Mouse (Mus musculus) limb, embryonic 11.5 days (tissue): ENCODE data around the gene Paqr4. TPM values are rescaled to one million over a fixed set of nuclear protein-coding genes. Genes with fewer than 3 reads are reported as not detected.

ENCODE experiments used
- polyA plus RNA-seq: library from polyadenylated mRNA; unstranded; fragments of >200 nt; fragmentation: Nextera tagmentation; extraction: Ambion mirVana; gene quantifications from 2 replicates; pipeline ENCODE4 v1.2.1, GENCODE M21; 2014

The Paqr4 gene
- polyA plus RNA-seq, 1 experiment from 2014 or later: 7.7 TPM

Other genes with a start within 250 kb of the Paqr4 start
- 24.4 and 25.6 TPM in 2 replicates for gene Zfp213, start 176.6 kb downstream of the Paqr4 start, polyA plus RNA-seq
- gene Zfp13, start 141.4 kb downstream of the Paqr4 start, polyA plus RNA-seq: 20.5 and 22.7 TPM in 2 replicates
- gene Zscan10, start 140.0 kb downstream of the Paqr4 start, polyA plus RNA-seq: 0.24 and 0.80 TPM in 2 replicates
- 0.45 and 0.63 TPM in 2 replicates for gene Mmp25, start 95.6 kb downstream of the Paqr4 start, polyA plus RNA-seq
- gene Bicdl2, start 80.4 kb downstream of the Paqr4 start, polyA plus RNA-seq: 0.91 and 1.3 TPM in 2 replicates
- gene Hcfc1r1, start 67.3 kb downstream of the Paqr4 start, polyA plus RNA-seq: 45.5 and 53.0 TPM in 2 replicates
- gene Thoc6, start 67.0 kb downstream of the Paqr4 start, polyA plus RNA-seq: 54.8 and 58.1 TPM in 2 replicates
- gene Tnfrsf12a, start 63.4 kb downstream of the Paqr4 start, polyA plus RNA-seq: 4.3 and 5.0 TPM in 2 replicates
- gene Cldn6, start 61.6 kb downstream of the Paqr4 start, polyA plus RNA-seq: 21.3 and 23.3 TPM in 2 replicates
- gene Cldn9, start 56.8 kb downstream of the Paqr4 start, polyA plus RNA-seq: 7.4 and 7.6 TPM in 2 replicates
- 0.09 and 0.13 TPM in 2 replicates for gene 1520401A03Rik, start 18.1 kb downstream of the Paqr4 start, polyA plus RNA-seq
- gene Pkmyt1, start 14.5 kb downstream of the Paqr4 start, polyA plus RNA-seq: 47.8 and 51.6 TPM in 2 replicates
- 14.8 and 16.2 TPM in 2 replicates for gene Kremen2, start 5.0 kb upstream of the Paqr4 start, polyA plus RNA-seq
- 125 and 129 TPM in 2 replicates for gene Flywch1, start 30.7 kb upstream of the Paqr4 start, polyA plus RNA-seq
- 51.4 and 55.7 TPM in 2 replicates for gene Flywch2, start 45.2 kb upstream of the Paqr4 start, polyA plus RNA-seq
- gene Srrm2, start 49.7 kb upstream of the Paqr4 start, polyA plus RNA-seq: 508 and 532 TPM in 2 replicates
- 1,135 and 1,167 TPM in 2 replicates for gene Elob, start 88.3 kb upstream of the Paqr4 start, polyA plus RNA-seq
- gene Prss33, start 95.2 kb upstream of the Paqr4 start, polyA plus RNA-seq: not detected in 2 replicates
- gene Prss32, start 103.0 kb upstream of the Paqr4 start, polyA plus RNA-seq: not detected in 2 replicates
- 2.5 and 2.6 TPM in 2 replicates for gene Prss41, start 103.3 kb upstream of the Paqr4 start, polyA plus RNA-seq
- gene Prss21, start 127.2 kb upstream of the Paqr4 start, polyA plus RNA-seq: not detected in 2 replicates
- not detected in 2 replicates for gene Dcpp1, start 140.0 kb upstream of the Paqr4 start, polyA plus RNA-seq
- not detected in 2 replicates for gene Dcpp2, start 140.0 kb upstream of the Paqr4 start, polyA plus RNA-seq
- not detected in 2 replicates for gene Dcpp3, start 176.6 kb upstream of the Paqr4 start, polyA plus RNA-seq
- gene Sbp, start 200.8 kb upstream of the Paqr4 start, polyA plus RNA-seq: not detected in 2 replicates
- not detected in 2 replicates for gene Sbpl, start 214.4 kb upstream of the Paqr4 start, polyA plus RNA-seq
- gene Prss30, start 239.7 kb upstream of the Paqr4 start, polyA plus RNA-seq: not detected in 2 replicates